Mouse (Mus musculus): ENCODE measurements at regions not wholly inside any gene's neighbourhood (a gene's known extent, or its start where the extent isn't known, plus 50 kb on each side); places are given as distances from the start of the nearest gene placed in this dataset.

GRCm38 (mm10) chr4:114665684-114666083 lies 155.8 kb upstream of the Gm12830 start:
- peaks cover 8% of the 10 kb centered on the region for H3K4me1 ChIP-seq (ENCODE audit: control insufficient read depth, insufficient read depth, low read length)
- no peak overlapping the region for H3K9ac ChIP-seq (ENCODE audit: low read depth, low read length)
- no peaks in the 10 kb centered on the region for H3K36me3 ChIP-seq (ENCODE audit: control insufficient read depth, insufficient read depth, low read length)
- 4% methylated on average over 14 of the region's 14 CpGs for WGBS (ENCODE audit: insufficient replicate concordance)
- no peaks in the 10 kb centered on the region for H3K9me3 ChIP-seq (replicated peaks; ENCODE audit: control insufficient read depth, low read length)
- peak; percentile 55 for ATAC-seq (replicated peaks; ENCODE audit: insufficient number of reproducible peaks, low FRiP score, low TSS enrichment)
- no peak overlapping the region for H3K27ac ChIP-seq (ENCODE audit: low read depth, low read length)
- peak overlapping the region; percentile 28 for H3K4me3 ChIP-seq (ENCODE audit: low read depth, low read length)
- peak overlapping the region; percentile 68 for H3K4me2 ChIP-seq
- H3K27me3 ChIP-seq (ENCODE audit: control insufficient read depth, insufficient read depth, low read length): peaks cover 64% of the 10 kb centered on the region

- Histone ChIP-seq H3K4me1 (ENCODE audit: control insufficient read depth, insufficient read depth, low read length) (peaks cover 8% of the 10 kb centered on the region), H3K27me3 (ENCODE audit: control insufficient read depth, insufficient read depth, low read length) (peaks cover 68% of the 10 kb centered on the region), H3K27ac (ENCODE audit: low read depth, low read length) (no peak overlapping the region), H3K4me3 (ENCODE audit: low read depth, low read length) (peak overlapping the region; percentile 28), H3K9ac (ENCODE audit: low read depth, low read length) (peak overlapping the region; percentile 28; the same call in 1 of the 2 replicates), H3K9me3 (replicated peaks; ENCODE audit: control insufficient read depth, low read length) (no peaks in the 10 kb centered on the region), H3K36me3 (ENCODE audit: control insufficient read depth, insufficient read depth, low read length) (no peaks in the 10 kb centered on the region), H3K4me2 (peak overlapping the region; percentile 68)
- 3% methylated on average over 41 of the region's 41 CpGs for WGBS (ENCODE audit: insufficient replicate concordance)
- no peak for ATAC-seq (replicated peaks; ENCODE audit: insufficient number of reproducible peaks, low FRiP score, low TSS enrichment)
Observed at GRCm38 (mm10) chr4:114666238-114666978, 155.1 kb upstream of the Gm12830 start.

DNA sequence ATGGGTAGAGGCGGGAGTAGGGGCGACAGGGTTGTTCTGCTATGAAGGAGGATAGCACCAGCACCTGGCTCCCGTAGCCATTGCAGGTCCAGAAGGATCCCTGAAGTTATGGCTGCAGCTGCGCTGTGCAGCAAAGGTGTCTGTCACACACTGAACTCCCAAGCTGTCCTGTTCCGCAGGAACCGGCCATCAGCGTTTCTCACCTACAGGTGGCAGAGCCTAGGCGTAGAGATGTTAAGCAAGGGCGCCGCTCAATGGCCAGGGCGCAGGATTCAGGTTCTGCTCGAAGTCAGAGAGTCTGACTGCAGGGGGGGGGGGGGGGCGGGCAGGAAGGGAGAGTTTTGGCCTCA lies 154.6 kb upstream of the Gm12830 start:
- 9% methylated on average over 12 of the region's 13 CpGs for WGBS (ENCODE audit: insufficient replicate concordance)
- peaks cover 8% of the 10 kb centered on the region for H3K4me1 ChIP-seq (ENCODE audit: control insufficient read depth, insufficient read depth, low read length)
- H3K4me3 ChIP-seq (ENCODE audit: low read depth, low read length): peak overlapping the region; percentile 28
- ATAC-seq (replicated peaks; ENCODE audit: insufficient number of reproducible peaks, low FRiP score, low TSS enrichment): no peak
- H3K9me3 ChIP-seq (replicated peaks; ENCODE audit: control insufficient read depth, low read length): no peaks in the 10 kb centered on the region
- no peak overlapping the region for H3K27ac ChIP-seq (ENCODE audit: low read depth, low read length)
- H3K36me3 ChIP-seq (ENCODE audit: control insufficient read depth, insufficient read depth, low read length): no peaks in the 10 kb centered on the region
- peaks cover 67% of the 10 kb centered on the region for H3K27me3 ChIP-seq (ENCODE audit: control insufficient read depth, insufficient read depth, low read length)
- no peak overlapping the region for H3K9ac ChIP-seq (ENCODE audit: low read depth, low read length)
- H3K4me2 ChIP-seq: peak overlapping the region; percentile 68

DNA sequence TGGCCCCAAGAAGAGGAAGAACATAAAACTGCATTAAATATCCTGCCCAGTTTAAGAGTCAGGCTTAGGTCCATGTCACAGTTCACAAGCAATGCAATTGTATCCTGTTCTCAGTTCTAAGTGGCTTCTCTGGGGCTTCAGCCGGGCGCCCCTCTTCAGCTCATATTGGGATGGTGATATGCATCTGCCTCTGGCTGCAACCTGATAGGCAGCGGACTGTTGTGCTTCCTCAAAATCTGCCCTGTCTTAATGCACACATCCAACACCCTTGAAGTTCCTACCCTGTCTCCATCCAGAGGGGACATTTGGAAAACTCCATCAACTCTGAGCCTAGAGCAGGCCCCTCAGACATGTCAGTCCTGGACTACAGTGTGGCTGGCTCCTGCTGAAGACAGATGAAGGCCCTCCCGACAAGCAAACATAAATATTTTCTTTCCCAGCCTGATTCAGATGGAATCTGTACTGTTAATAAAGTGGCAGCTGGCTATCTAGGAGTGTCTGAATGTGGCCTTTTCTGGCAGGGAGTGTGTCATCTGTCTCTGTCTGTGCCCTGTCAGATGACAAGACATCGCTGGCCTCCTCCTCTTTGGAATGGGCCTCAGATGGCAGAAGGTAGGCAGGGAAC lies 149.3 kb upstream of the Gm12830 start:
- no peak overlapping the region for H3K27ac ChIP-seq (ENCODE audit: low read depth, low read length)
- no peak overlapping the region for H3K4me2 ChIP-seq
- H3K4me3 ChIP-seq (ENCODE audit: low read depth, low read length): no peak overlapping the region
- H3K4me1 ChIP-seq (ENCODE audit: control insufficient read depth, insufficient read depth, low read length): no peaks in the 10 kb centered on the region
- no peaks in the 10 kb centered on the region for H3K9me3 ChIP-seq (replicated peaks; ENCODE audit: control insufficient read depth, low read length)
- H3K9ac ChIP-seq (ENCODE audit: low read depth, low read length): no peak overlapping the region
- 49% methylated on average over 5 of the region's 5 CpGs for WGBS (ENCODE audit: insufficient replicate concordance)
- ATAC-seq (replicated peaks; ENCODE audit: insufficient number of reproducible peaks, low FRiP score, low TSS enrichment): no peak
- H3K27me3 ChIP-seq (ENCODE audit: control insufficient read depth, insufficient read depth, low read length): peaks cover 40% of the 10 kb centered on the region
- H3K36me3 ChIP-seq (ENCODE audit: control insufficient read depth, insufficient read depth, low read length): no peaks in the 10 kb centered on the region

DNA sequence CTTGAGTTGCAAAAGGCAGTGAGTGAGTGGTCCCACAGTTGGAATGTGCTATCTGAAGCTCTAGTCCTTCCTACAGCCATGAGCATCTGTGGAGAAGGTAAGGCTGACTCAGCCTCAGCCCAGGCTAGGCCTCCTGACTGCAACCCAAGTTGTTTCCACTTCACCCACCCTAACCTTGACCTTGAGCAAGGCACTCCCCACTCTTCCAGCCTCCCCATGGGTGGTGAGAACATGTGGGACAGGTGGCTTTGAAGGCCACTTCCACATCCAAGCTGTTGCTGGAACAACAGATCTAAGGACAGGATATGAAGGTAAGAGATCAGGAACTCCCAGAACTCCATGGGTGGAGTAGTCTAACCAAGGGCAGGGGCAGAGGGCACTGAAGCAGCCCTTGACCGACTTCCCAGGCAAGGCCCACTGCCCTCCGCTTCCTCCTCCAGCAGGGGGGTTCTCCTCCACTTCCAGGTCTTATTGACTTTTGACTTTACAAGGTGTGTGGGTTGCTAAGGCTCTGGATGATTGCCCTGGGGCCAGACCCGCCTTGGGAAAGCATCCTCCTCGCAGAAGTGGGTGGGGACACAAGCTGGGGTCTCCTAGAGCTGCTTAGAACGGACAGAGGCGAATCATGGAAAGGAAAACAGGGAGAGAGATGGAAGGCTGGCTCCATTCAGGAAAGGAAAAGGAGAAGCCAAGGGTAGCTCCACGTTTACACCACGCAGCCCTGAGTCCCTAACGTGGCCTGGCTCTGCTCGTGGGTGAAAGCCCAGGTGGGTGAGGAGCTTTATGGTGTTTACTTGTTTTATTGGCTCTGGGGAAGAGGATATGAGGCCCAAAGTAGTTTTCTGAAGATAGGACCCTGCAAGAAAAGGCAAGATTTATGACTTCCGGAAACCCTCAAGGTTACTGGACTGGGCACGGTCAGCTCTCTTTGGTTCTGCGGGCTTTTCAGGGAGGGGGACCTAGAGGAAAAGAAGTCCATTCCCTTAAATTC lies 144.3 kb upstream of the Gm12830 start:
- no peaks in the 10 kb centered on the region for H3K9me3 ChIP-seq (replicated peaks; ENCODE audit: control insufficient read depth, low read length)
- H3K9ac ChIP-seq (ENCODE audit: low read depth, low read length): no peak overlapping the region
- no peak overlapping the region for H3K4me2 ChIP-seq
- H3K4me3 ChIP-seq (ENCODE audit: low read depth, low read length): no peak overlapping the region
- H3K36me3 ChIP-seq (ENCODE audit: control insufficient read depth, insufficient read depth, low read length): no peaks in the 10 kb centered on the region
- peaks cover 7% of the 10 kb centered on the region; the same call in 1 of the 2 replicates for H3K27me3 ChIP-seq (ENCODE audit: control insufficient read depth, insufficient read depth, low read length)
- H3K4me1 ChIP-seq (ENCODE audit: control insufficient read depth, insufficient read depth, low read length): no peaks in the 10 kb centered on the region
- ATAC-seq (replicated peaks; ENCODE audit: insufficient number of reproducible peaks, low FRiP score, low TSS enrichment): no peak
- WGBS (ENCODE audit: insufficient replicate concordance): 76% methylated on average over 13 of the region's 13 CpGs
- H3K27ac ChIP-seq (ENCODE audit: low read depth, low read length): no peak overlapping the region

- ATAC-seq (replicated peaks; ENCODE audit: insufficient number of reproducible peaks, low FRiP score, low TSS enrichment): no peak
- Histone ChIP-seq H3K27ac (ENCODE audit: low read depth, low read length) (no peak overlapping the region), H3K4me2 (no peak overlapping the region), H3K36me3 (ENCODE audit: control insufficient read depth, insufficient read depth, low read length) (no peaks in the 10 kb centered on the region), H3K9ac (ENCODE audit: low read depth, low read length) (no peak overlapping the region), H3K4me3 (ENCODE audit: low read depth, low read length) (no peak overlapping the region), H3K9me3 (replicated peaks; ENCODE audit: control insufficient read depth, low read length) (no peaks in the 10 kb centered on the region), H3K4me1 (ENCODE audit: control insufficient read depth, insufficient read depth, low read length) (no peaks in the 10 kb centered on the region), H3K27me3 (ENCODE audit: control insufficient read depth, insufficient read depth, low read length) (peaks cover 5% of the 10 kb centered on the region; the same call in 1 of the 2 replicates)
- WGBS (ENCODE audit: insufficient replicate concordance): 68% methylated on average over 8 of the region's 8 CpGs
Observed at GRCm38 (mm10) chr4:114678053-114678941, 143.2 kb upstream of the Gm12830 start.

DNA sequence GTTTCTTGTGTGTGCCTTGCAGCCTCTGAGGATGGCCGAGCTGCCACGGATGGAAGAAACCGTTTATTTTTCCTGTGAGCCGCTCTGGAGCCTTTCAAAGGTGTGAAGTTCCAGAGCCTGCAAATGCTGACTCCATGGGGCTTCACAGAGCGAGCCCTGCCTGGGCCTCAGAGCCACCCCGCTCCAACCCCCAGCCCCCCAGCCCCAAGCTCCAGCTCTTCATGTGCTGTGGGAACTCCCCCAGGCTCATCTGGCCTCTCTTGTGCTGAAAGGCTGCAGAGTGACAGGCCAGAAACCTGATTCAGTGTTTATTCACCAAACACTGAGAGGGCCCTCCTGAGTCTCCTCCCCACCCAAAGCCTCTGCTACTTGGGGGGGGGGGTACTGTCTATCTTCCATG lies 141.2 kb upstream of the Gm12830 start:
- 11% methylated on average over 6 of the region's 6 CpGs for WGBS (ENCODE audit: insufficient replicate concordance)
- no peaks in the 10 kb centered on the region for H3K4me1 ChIP-seq (ENCODE audit: control insufficient read depth, insufficient read depth, low read length)
- H3K27ac ChIP-seq (ENCODE audit: low read depth, low read length): no peak overlapping the region
- no peak overlapping the region for H3K4me3 ChIP-seq (ENCODE audit: low read depth, low read length)
- H3K9me3 ChIP-seq (replicated peaks; ENCODE audit: control insufficient read depth, low read length): no peaks in the 10 kb centered on the region
- no peak overlapping the region for H3K9ac ChIP-seq (ENCODE audit: low read depth, low read length)
- no peaks in the 10 kb centered on the region for H3K36me3 ChIP-seq (ENCODE audit: control insufficient read depth, insufficient read depth, low read length)
- no peak overlapping the region for H3K4me2 ChIP-seq
- H3K27me3 ChIP-seq (ENCODE audit: control insufficient read depth, insufficient read depth, low read length): peaks cover 5% of the 10 kb centered on the region; the same call in 1 of the 2 replicates
- ATAC-seq (replicated peaks; ENCODE audit: insufficient number of reproducible peaks, low FRiP score, low TSS enrichment): no peak

GRCm38 (mm10) chr4:114682955-114683354 lies 138.6 kb upstream of the Gm12830 start:
- no peaks in the 10 kb centered on the region for H3K9me3 ChIP-seq (replicated peaks; ENCODE audit: control insufficient read depth, low read length)
- no peak overlapping the region for H3K9ac ChIP-seq (ENCODE audit: low read depth, low read length)
- no peak overlapping the region for H3K4me2 ChIP-seq
- H3K27ac ChIP-seq (ENCODE audit: low read depth, low read length): no peak overlapping the region
- no peaks in the 10 kb centered on the region; the same call in 1 of the 2 replicates for H3K4me1 ChIP-seq (ENCODE audit: control insufficient read depth, insufficient read depth, low read length)
- ATAC-seq (replicated peaks; ENCODE audit: insufficient number of reproducible peaks, low FRiP score, low TSS enrichment): no peak
- H3K4me3 ChIP-seq (ENCODE audit: low read depth, low read length): no peak overlapping the region
- H3K27me3 ChIP-seq (ENCODE audit: control insufficient read depth, insufficient read depth, low read length): peaks cover 10% of the 10 kb centered on the region
- H3K36me3 ChIP-seq (ENCODE audit: control insufficient read depth, insufficient read depth, low read length): no peaks in the 10 kb centered on the region
- WGBS (ENCODE audit: insufficient replicate concordance): 55% methylated on average over 7 of the region's 7 CpGs
